Mouse (Mus musculus): ENCODE data around the gene Sf3a1. TPM values are rescaled to one million over a fixed set of nuclear protein-coding genes. Genes with fewer than 3 reads are reported as not detected.
"Not testable (repeated sequence)": the region's sequence is repeated elsewhere in the genome, so short reads cannot be mapped to it uniquely, and the experiment has no call there.

Sf3a1 gene
- polyA plus RNA-seq, 1 experiment, result 165 TPM

GRCm38 (mm10) chr11:4166467-4167090, 6.4 kb downstream of the Sf3a1 start:
- H3K27ac ChIP-seq (ENCODE audit: insufficient read depth, low read depth, low read length), result no peak overlapping the region
- H3K4me1 ChIP-seq (ENCODE audit: control insufficient read depth, insufficient read depth, low read length), result peaks cover 6% of the 10 kb centered on the region; the same call in 1 of the 2 replicates
- H3K4me3 ChIP-seq (ENCODE audit: insufficient read depth, low read depth, low read length), result no peak overlapping the region
- TF ChIP-seq POLR2A (IDR thresholded peaks at IDR 0.05; ENCODE audit: insufficient read depth, low read depth, low read length) (no peak), CTCF (IDR thresholded peaks at IDR 0.05; ENCODE audit: insufficient read depth, low read depth, low read length) (no peak)
- 71% methylated on average over 7 of the region's 7 CpGs for WGBS

GRCm38 (mm10) chr11:4174586-4174985, 14.4 kb downstream of the Sf3a1 start:
- peak overlapping the region; percentile 30; the same call in 1 of the 2 replicates for H3K27ac ChIP-seq (ENCODE audit: insufficient read depth, low read depth, low read length)
- 30% methylated on average over 5 of the region's 5 CpGs for WGBS
- no peak overlapping the region for H3K4me3 ChIP-seq (ENCODE audit: insufficient read depth, low read depth, low read length)
- H3K4me1 ChIP-seq (ENCODE audit: control insufficient read depth, insufficient read depth, low read length), result no peaks in the 10 kb centered on the region; the same call in 1 of the 2 replicates
- TF ChIP-seq POLR2A (IDR thresholded peaks at IDR 0.05; ENCODE audit: insufficient read depth, low read depth, low read length), result no peak
- no peak for TF ChIP-seq CTCF (IDR thresholded peaks at IDR 0.05; ENCODE audit: insufficient read depth, low read depth, low read length)

- WGBS, result 31% methylated on average over 4 of the region's 4 CpGs
- H3K27ac ChIP-seq (ENCODE audit: insufficient read depth, low read depth, low read length), result no peak overlapping the region
- no peaks in the 10 kb centered on the region; the same call in 1 of the 2 replicates for H3K4me1 ChIP-seq (ENCODE audit: control insufficient read depth, insufficient read depth, low read length)
- no peak overlapping the region for H3K4me3 ChIP-seq (ENCODE audit: insufficient read depth, low read depth, low read length)
- TF ChIP-seq CTCF (IDR thresholded peaks at IDR 0.05; ENCODE audit: insufficient read depth, low read depth, low read length), result no peak
- no peak for TF ChIP-seq POLR2A (IDR thresholded peaks at IDR 0.05; ENCODE audit: insufficient read depth, low read depth, low read length)
Observed at GRCm38 (mm10) chr11:4177716-4178115, 17.6 kb downstream of the Sf3a1 start.

GRCm38 (mm10) chr11:4182061-4182460, 21.9 kb downstream of the Sf3a1 start:
- Histone ChIP-seq H3K4me1 (ENCODE audit: control insufficient read depth, insufficient read depth, low read length) (peaks cover 4% of the 10 kb centered on the region; the same call in 1 of the 2 replicates), H3K27ac (ENCODE audit: insufficient read depth, low read depth, low read length) (no peak overlapping the region), H3K4me3 (ENCODE audit: insufficient read depth, low read depth, low read length) (no peak overlapping the region)
- WGBS, result 13% methylated on average over 1 of the region's 1 CpGs
- no peak for TF ChIP-seq POLR2A (IDR thresholded peaks at IDR 0.05; ENCODE audit: insufficient read depth, low read depth, low read length)
- no peak for TF ChIP-seq CTCF (IDR thresholded peaks at IDR 0.05; ENCODE audit: insufficient read depth, low read depth, low read length)

GRCm38 (mm10) chr11:4183511-4183910, 23.4 kb downstream of the Sf3a1 start:
- no peak for TF ChIP-seq POLR2A (IDR thresholded peaks at IDR 0.05; ENCODE audit: insufficient read depth, low read depth, low read length)
- TF ChIP-seq CTCF (IDR thresholded peaks at IDR 0.05; ENCODE audit: insufficient read depth, low read depth, low read length), result no peak
- Histone ChIP-seq H3K4me1 (ENCODE audit: control insufficient read depth, insufficient read depth, low read length) (peaks cover 15% of the 10 kb centered on the region), H3K27ac (ENCODE audit: insufficient read depth, low read depth, low read length) (peak overlapping the region; percentile 53; the same call in 1 of the 2 replicates), H3K4me3 (ENCODE audit: insufficient read depth, low read depth, low read length) (no peak overlapping the region)

GRCm38 (mm10) chr11:4184251-4184952, 24.3 kb downstream of the Sf3a1 start:
- peaks cover 15% of the 10 kb centered on the region for H3K4me1 ChIP-seq (ENCODE audit: control insufficient read depth, insufficient read depth, low read length)
- peak overlapping the region; percentile 35 for H3K27ac ChIP-seq (ENCODE audit: insufficient read depth, low read depth, low read length)
- no peak for TF ChIP-seq POLR2A (IDR thresholded peaks at IDR 0.05; ENCODE audit: insufficient read depth, low read depth, low read length)
- TF ChIP-seq CTCF (IDR thresholded peaks at IDR 0.05; ENCODE audit: insufficient read depth, low read depth, low read length), result no peak
- WGBS, result 54% methylated on average over 4 of the region's 4 CpGs
- no peak overlapping the region for H3K4me3 ChIP-seq (ENCODE audit: insufficient read depth, low read depth, low read length)

- peaks cover 21% of the 10 kb centered on the region for H3K4me1 ChIP-seq (ENCODE audit: control insufficient read depth, insufficient read depth, low read length)
- H3K27ac ChIP-seq (ENCODE audit: insufficient read depth, low read depth, low read length); H3K4me3 ChIP-seq (ENCODE audit: insufficient read depth, low read depth, low read length): not testable (repeated sequence)
- 90% methylated on average over 6 of the region's 6 CpGs for WGBS
Observed at GRCm38 (mm10) chr11:4185480-4185879, 25.3 kb downstream of the Sf3a1 start.

- no peak for TF ChIP-seq CTCF (IDR thresholded peaks at IDR 0.05; ENCODE audit: insufficient read depth, low read depth, low read length)
- TF ChIP-seq POLR2A (IDR thresholded peaks at IDR 0.05; ENCODE audit: insufficient read depth, low read depth, low read length), result peak; percentile 89
Observed at GRCm38 (mm10) chr11:4186486-4187317, 26.6 kb downstream of the Sf3a1 start, which contains the start of gene Tbc1d10a. Gene Tbc1d10a (plus strand): TSS chr11:4186789.

GRCm38 (mm10) chr11:4187318-4187700, 27.2 kb downstream of the Sf3a1 start:
- WGBS, result 12% methylated on average over 9 of the region's 9 CpGs

More at GRCm38 (mm10) chr11:4186486-4187317, 26.6 kb downstream of the Sf3a1 start, which contains the start of gene Tbc1d10a:
- H3K4me1 ChIP-seq (ENCODE audit: control insufficient read depth, insufficient read depth, low read length), result peaks cover 28% of the 10 kb centered on the region
- under 1% methylated on average over 71 of the region's 71 CpGs for WGBS
- peak within 1 kb of the TSS; percentile 82 for H3K4me3 ChIP-seq (ENCODE audit: insufficient read depth, low read depth, low read length)
- peak within 1 kb of the TSS; percentile 47 for H3K27ac ChIP-seq (ENCODE audit: insufficient read depth, low read depth, low read length)

More at GRCm38 (mm10) chr11:4187318-4187700, 27.2 kb downstream of the Sf3a1 start:
- Histone ChIP-seq H3K27ac (ENCODE audit: insufficient read depth, low read depth, low read length) (peak overlapping the region; percentile 47; the same call in 1 of the 2 replicates), H3K4me1 (ENCODE audit: control insufficient read depth, insufficient read depth, low read length) (peaks cover 28% of the 10 kb centered on the region), H3K4me3 (ENCODE audit: insufficient read depth, low read depth, low read length) (peak overlapping the region; percentile 82)
- TF ChIP-seq POLR2A (IDR thresholded peaks at IDR 0.05; ENCODE audit: insufficient read depth, low read depth, low read length) (no peak), CTCF (IDR thresholded peaks at IDR 0.05; ENCODE audit: insufficient read depth, low read depth, low read length) (no peak)

Data from olfactory bulb, adult 2 months (tissue).